Comparison of ENCODE assay signal across 8 mouse cellular contexts in genomic region chr2:34407596-34407995, GRCm38 (mm10). TPM values are rescaled to one million over a fixed set of nuclear protein-coding genes. Genes with fewer than 3 reads are reported as not detected.
A peak's percentile ranks its signal among the peaks of the same experiment; 100 is the strongest.
DNase-seq lines count a peak whose midpoint lies in the region; ATAC-seq and TF ChIP-seq lines count a peak whose summit lies in the region.

No protein-coding gene starts in this region.

- H3K4me3 ChIP-seq in heart, embryonic 11.5 days (ENCODE audit: low read depth, low read length), result peak overlapping the region; percentile 100
- H3K4me3 ChIP-seq in G1E (ENCODE audit: low read depth, low read length), result peak overlapping the region; percentile 100
- peak overlapping the region; percentile 94 for H3K4me3 ChIP-seq in hindbrain, embryonic 13.5 days
- peak overlapping the region; percentile 95 for H3K4me3 ChIP-seq in midbrain, embryonic 12.5 days

- peak overlapping the region; percentile 83 for H3K4me2 ChIP-seq in heart, embryonic 11.5 days
- H3K4me2 ChIP-seq in hindbrain, embryonic 13.5 days, result peak overlapping the region; percentile 88
- peak overlapping the region; percentile 92 for H3K4me2 ChIP-seq in midbrain, embryonic 12.5 days (replicated peaks)

- peak overlapping the region; percentile 91 for H3K9ac ChIP-seq in heart, embryonic 11.5 days (ENCODE audit: low read depth, low read length)
- peak overlapping the region; percentile 91 for H3K9ac ChIP-seq in hindbrain, embryonic 13.5 days
- peak overlapping the region; percentile 86 for H3K9ac ChIP-seq in midbrain, embryonic 12.5 days (replicated peaks)

- no peak for ATAC-seq in heart, embryonic 11.5 days (replicated peaks; ENCODE audit: insufficient number of reproducible peaks, low FRiP score, low TSS enrichment)
- ATAC-seq in G1E (ENCODE audit: extremely low read depth, insufficient number of reproducible peaks, low FRiP score, poor library complexity, severe bottlenecking), result no peak
- no peak for ATAC-seq in hindbrain, embryonic 13.5 days (ENCODE audit: low FRiP score)
- no peak for ATAC-seq in midbrain, embryonic 12.5 days (ENCODE audit: low FRiP score, low read depth)

- no peak overlapping the region for H3K27ac ChIP-seq in heart, embryonic 11.5 days (ENCODE audit: low read depth, low read length)
- H3K27ac ChIP-seq in hindbrain, embryonic 13.5 days, result no peak overlapping the region
- H3K27ac ChIP-seq in midbrain, embryonic 12.5 days (replicated peaks), result no peak overlapping the region

- no peaks in the 10 kb centered on the region for H3K36me3 ChIP-seq in heart, embryonic 11.5 days (ENCODE audit: control insufficient read depth, insufficient read depth, low read length)
- peaks cover 22% of the 10 kb centered on the region for H3K36me3 ChIP-seq in G1E (replicated peaks)
- no peaks in the 10 kb centered on the region for H3K36me3 ChIP-seq in hindbrain, embryonic 13.5 days
- H3K36me3 ChIP-seq in midbrain, embryonic 12.5 days, result no peaks in the 10 kb centered on the region

- intact Hi-C loops in heart, postnatal 25 days (cut with DNase I), result loop anchor here (2.0 kb wide), 1 partner anchor 35 kb away; the partner anchor contains the start of gene Pbx3

- DNase-seq in heart, postnatal 25 days (ENCODE audit: low spot score), result no peak
- peak; percentile 5 for DNase-seq in G1E (ENCODE audit: low spot score)
- DNase-seq in layer of hippocampus, adult 11-12 months (ENCODE audit: low spot score), result no peak
- DNase-seq in cerebellum, adult 8-10 months, result no peak
- DNase-seq in urinary bladder, adult 18-20 months (ENCODE audit: low spot score in 2 of 2), result no peak

- H3K27me3 ChIP-seq in heart, embryonic 11.5 days (ENCODE audit: control insufficient read depth, insufficient read depth, low read length), result no peaks in the 10 kb centered on the region
- H3K27me3 ChIP-seq in G1E (ENCODE audit: insufficient read depth, low read length), result no peaks in the 10 kb centered on the region
- no peaks in the 10 kb centered on the region for H3K27me3 ChIP-seq in hindbrain, embryonic 13.5 days
- no peaks in the 10 kb centered on the region for H3K27me3 ChIP-seq in midbrain, embryonic 12.5 days

- H3K4me1 ChIP-seq in heart, embryonic 11.5 days (ENCODE audit: control insufficient read depth, insufficient read depth, low read length), result peaks cover 7% of the 10 kb centered on the region
- peaks cover 23% of the 10 kb centered on the region for H3K4me1 ChIP-seq in G1E (ENCODE audit: insufficient read depth, low read depth, low read length)
- H3K4me1 ChIP-seq in hindbrain, embryonic 13.5 days (replicated peaks), result peaks cover 16% of the 10 kb centered on the region
- peaks cover 22% of the 10 kb centered on the region for H3K4me1 ChIP-seq in midbrain, embryonic 12.5 days

- WGBS in heart, embryonic 11.5 days (ENCODE audit: insufficient replicate concordance), result 46% methylated on average over 7 of the region's 7 CpGs
- 26% methylated on average over 7 of the region's 7 CpGs for WGBS in hindbrain, embryonic 13.5 days
- 36% methylated on average over 7 of the region's 7 CpGs for WGBS in midbrain, embryonic 12.5 days

- TF ChIP-seq CTCF in G1E (IDR thresholded peaks at IDR 0.05; ENCODE audit: low read depth, low read length), result no peak

- H3K9me3 ChIP-seq in heart, embryonic 11.5 days (replicated peaks; ENCODE audit: control insufficient read depth, low read length), result no peaks in the 10 kb centered on the region
- no peaks in the 10 kb centered on the region for H3K9me3 ChIP-seq in G1E (replicated peaks)
- no peaks in the 10 kb centered on the region for H3K9me3 ChIP-seq in hindbrain, embryonic 13.5 days
- no peaks in the 10 kb centered on the region for H3K9me3 ChIP-seq in midbrain, embryonic 12.5 days

RNA-seq across cellular contexts. Expression of gene Mapkap1, which starts 1.0 kb away (rescaled TPM):
- 61.7 and 70.3 TPM in 2 replicates for polyA plus RNA-seq in heart, embryonic 11.5 days (2014; fragmentation: Nextera tagmentation; extraction: Ambion mirVana)
- 10 to 100 TPM; 63.4 to 68.0 TPM for total RNA-seq in heart, postnatal 25 days (2021)
- total RNA-seq in G1E (2014; fragmentation: Nextera tagmentation) (52.4 and 60.9 TPM in 2 replicates), G1E (2017) (37.4 and 40.1 TPM in 2 replicates)
- polyA plus RNA-seq in G1E (2012), result 90.0 and 93.0 TPM in 2 replicates
- polyA plus RNA-seq in hindbrain, embryonic 13.5 days (2015; fragmentation: Nextera tagmentation; extraction: Ambion mirVana), result 96.6 and 100 TPM in 2 replicates
- polyA plus RNA-seq in midbrain, embryonic 12.5 days (2016; fragmentation: Nextera tagmentation; extraction: Ambion mirVana), result 111 and 112 TPM in 2 replicates

RNA-seq across cellular contexts. Expression of gene Pbx3, which starts 34.7 kb away (rescaled TPM):
- polyA plus RNA-seq in heart, embryonic 11.5 days (2014; fragmentation: Nextera tagmentation; extraction: Ambion mirVana), result 29.1 and 30.6 TPM in 2 replicates
- 1 to 10 TPM; 8.1 to 8.2 TPM for total RNA-seq in heart, postnatal 25 days (2021)
- total RNA-seq in G1E (2014; fragmentation: Nextera tagmentation) (40.0 and 43.3 TPM in 2 replicates), G1E (2017) (15.9 and 17.4 TPM in 2 replicates)
- polyA plus RNA-seq in G1E (2012), result 8.9 and 13.6 TPM in 2 replicates
- 133 TPM in 2 replicates for polyA plus RNA-seq in hindbrain, embryonic 13.5 days (2015; fragmentation: Nextera tagmentation; extraction: Ambion mirVana)
- 76.6 and 79.3 TPM in 2 replicates for polyA plus RNA-seq in midbrain, embryonic 12.5 days (2016; fragmentation: Nextera tagmentation; extraction: Ambion mirVana)
